Mouse (Mus musculus) MN1 (cell line): ENCODE measurements around the gene Rgs7.

Experiments
- DNase-seq: peaks from one replicate; pipeline ENCODE4 v3.0.0-alpha.2; 2016; ENCODE audit warnings: low spot score

Gene Rgs7

GRCm38 (mm10) chr1:175174918-175175675, 317.2 kb downstream of the Rgs7 start:
- no peak for DNase-seq

GRCm38 (mm10) chr1:175155469-175155868, 336.8 kb downstream of the Rgs7 start:
- no peak for DNase-seq

GRCm38 (mm10) chr1:175143051-175143450, 349.2 kb downstream of the Rgs7 start:
- DNase-seq, result no peak

- DNase-seq, result peak; percentile 64
These were observed 363.8 kb downstream of the Rgs7 start for GRCm38 (mm10) chr1:175128525-175128924.

GRCm38 (mm10) chr1:175124416-175124815, 367.9 kb downstream of the Rgs7 start:
- peak; percentile 47 for DNase-seq

- DNase-seq, result no peak
These were observed 373.3 kb downstream of the Rgs7 start for GRCm38 (mm10) chr1:175118904-175119555.

GRCm38 (mm10) chr1:175108270-175108860, 383.9 kb downstream of the Rgs7 start:
- no peak for DNase-seq

GRCm38 (mm10) chr1:175106315-175106714, 386.0 kb downstream of the Rgs7 start:
- no peak for DNase-seq

GRCm38 (mm10) chr1:175105426-175105825, 386.9 kb downstream of the Rgs7 start:
- no peak for DNase-seq

- DNase-seq, result no peak
These were observed 395.3 kb downstream of the Rgs7 start for GRCm38 (mm10) chr1:175097014-175097413.

- no peak for DNase-seq
These were observed 410.2 kb downstream of the Rgs7 start for GRCm38 (mm10) chr1:175082104-175082503.

- DNase-seq, result no peak
These were observed 412.3 kb downstream of the Rgs7 start for GRCm38 (mm10) chr1:175079819-175080608.

- DNase-seq, result no peak
These were observed 418.6 kb downstream of the Rgs7 start for GRCm38 (mm10) chr1:175073500-175074232.

GRCm38 (mm10) chr1:175069758-175070290, 422.5 kb downstream of the Rgs7 start:
- DNase-seq, result no peak

- no peak for DNase-seq
These were observed 443.2 kb downstream of the Rgs7 start for GRCm38 (mm10) chr1:175049121-175049520.

GRCm38 (mm10) chr1:175041167-175041817, 451.0 kb downstream of the Rgs7 start:
- peak; percentile 81 for DNase-seq

- DNase-seq, result no peak
These were observed 452.3 kb downstream of the Rgs7 start for GRCm38 (mm10) chr1:175040038-175040437.

- no peak for DNase-seq
These were observed 452.7 kb downstream of the Rgs7 start for GRCm38 (mm10) chr1:175039567-175039966.

GRCm38 (mm10) chr1:175035461-175035860, 456.8 kb downstream of the Rgs7 start:
- DNase-seq, result no peak

- DNase-seq, result no peak
These were observed 460.3 kb downstream of the Rgs7 start for GRCm38 (mm10) chr1:175032015-175032414.

GRCm38 (mm10) chr1:175028716-175029204, 463.5 kb downstream of the Rgs7 start:
- peak; percentile 40 for DNase-seq
